Comparison of ENCODE assay signal across 18 mouse cellular contexts in the genomic region with DNA sequence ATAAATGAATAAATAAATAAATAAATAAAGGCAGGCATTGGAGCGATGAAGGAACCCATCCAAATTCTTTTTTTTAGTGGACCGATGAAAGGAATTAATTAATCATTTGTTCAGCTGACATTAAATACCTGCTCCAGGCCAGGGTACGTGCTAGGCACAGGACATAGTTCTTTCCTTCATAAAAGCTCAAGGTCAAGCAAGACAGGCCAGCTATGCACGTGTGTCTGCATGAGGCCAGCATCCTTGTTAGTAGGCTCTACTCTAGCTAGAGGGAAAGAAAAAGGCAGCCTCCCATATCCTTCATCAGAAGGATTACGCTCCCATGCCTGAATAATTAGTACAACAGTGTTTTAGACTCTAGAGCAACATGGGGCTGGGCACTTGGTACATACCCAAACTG. TPM values are rescaled to one million over a fixed set of nuclear protein-coding genes. Genes with fewer than 3 reads are reported as not detected.
"Had no signal": no experiment of that assay in that cellular context is flagged by ENCODE, and none has a peak within 500 bp of the region (broad histone marks: within the 10 kb centered on the region; RNA-seq: fewer than 3 reads in every experiment).

No protein-coding gene starts in this region.

- H3K27ac ChIP-seq: left cerebral cortex, adult 2 months; liver, embryonic 13.5 days; stomach, postnatal 0 days had no signal

- H3K9ac ChIP-seq: liver, embryonic 13.5 days had no signal

- H3K27me3 ChIP-seq: liver, embryonic 13.5 days had no signal

- H3K9me3 ChIP-seq: liver, embryonic 13.5 days had no signal

- ATAC-seq: intestine, postnatal 0 days had no signal

- H3K4me3 ChIP-seq: left cerebral cortex, adult 2 months; liver, embryonic 13.5 days had no signal

- H3K4me2 ChIP-seq: liver, embryonic 13.5 days; midbrain, embryonic 11.5 days had no signal

- DNase-seq: layer of hippocampus, postnatal 36 days; liver, embryonic 13.5 days; lung, adult 2 months; lung, postnatal 14 days; lung, postnatal 4 days; midbrain, embryonic 14.5 days; right cerebral cortex, adult 18-20 months; right cerebral cortex, postnatal 14 days; right cerebral cortex, postnatal 4 days; thymus, adult 2 months; thymus, postnatal 14 days; thymus, postnatal 4 days had no signal

RNA-seq across cellular contexts. Expression of a gene that starts 55.9 kb away (rescaled TPM):
- total RNA-seq: megakaryocyte progenitor cell, adult 5-6 weeks; megakaryocyte-erythroid progenitor cell, adult 5-6 weeks had no signal
